Mouse (Mus musculus) heart, postnatal 0 days (tissue): ENCODE data around the gene Tmie. TPM values are rescaled to one million over a fixed set of nuclear protein-coding genes. Genes with fewer than 3 reads are reported as not detected.

Experiments
- ATAC-seq: fragments of 200-750 bp; cut with Nextera tagmentation; 2 replicates; pipeline ENCODE4 v1.8.0; 2017; ENCODE audit warnings: low read depth, moderate number of reproducible peaks, moderate library complexity; ENCODE audit not compliant: insufficient read depth
- DNase-seq: peaks from one replicate; pipeline ENCODE4 v3.0.0-alpha.2; 2016; ENCODE audit warnings: low spot score
- H3K27ac ChIP-seq: fragments of 300-500 bp; sonication (generic); 2 replicates; pipeline ENCODE4 v1.5.1; 2014; ENCODE audit warnings: low read depth, mild to moderate bottlenecking
- H3K27me3 ChIP-seq: fragments of 300-500 bp; sonication (generic); 2 replicates; pipeline ENCODE4 v1.6.1; 2014; ENCODE audit warnings: low read length, mixed read lengths; ENCODE audit not compliant: control insufficient read depth, insufficient read depth
- H3K36me3 ChIP-seq: fragments of 300-500 bp; sonication (generic); replicated peaks from 2 replicates; pipeline ENCODE4 v1.6.1; 2014; ENCODE audit warnings: low read length, mixed read lengths; ENCODE audit not compliant: control insufficient read depth, insufficient read depth
- H3K4me1 ChIP-seq: fragments of 300-500 bp; sonication (generic); 2 replicates; pipeline ENCODE4 v1.6.1; 2014; ENCODE audit warnings: antibody characterized with exemption; ENCODE audit not compliant: control insufficient read depth, insufficient read depth
- H3K4me2 ChIP-seq: fragments of 300-500 bp; sonication (generic); 2 replicates; pipeline ENCODE4 v1.6.1; 2014; ENCODE audit warnings: low read depth, mild to moderate bottlenecking, low read length, moderate library complexity
- H3K4me3 ChIP-seq: fragments of 300-500 bp; sonication (generic); 2 replicates; pipeline ENCODE4 v1.5.1; 2014; ENCODE audit warnings: low read depth, low read length
- H3K9ac ChIP-seq: fragments of 300-500 bp; sonication (generic); replicated peaks from 2 replicates; pipeline ENCODE4 v1.6.1; 2014; ENCODE audit warnings: low read depth, low read length, mixed read lengths
- H3K9me3 ChIP-seq: fragments of 300-500 bp; sonication (generic); replicated peaks from 2 replicates; pipeline ENCODE4 v1.6.1; 2016; ENCODE audit warnings: low read length; ENCODE audit not compliant: control insufficient read depth
- CTCF ChIP-seq: IDR thresholded peaks from 2 replicates; pipeline ENCODE4 v1.5.1; 2016; ENCODE audit warnings: antibody characterized with exemption, control low read depth, low read depth
- EP300 ChIP-seq: IDR thresholded peaks from 2 replicates; pipeline ENCODE4 v1.6.1; 2016; ENCODE audit warnings: antibody characterized with exemption, low read depth
- WGBS: fragments of 180-500 bp; shearing (Covaris S2); extraction: QIAGEN DNeasy Blood & Tissue Kit; methylation state at CpG from one replicate; pipeline ENCODE4 v1.1.7; 2014; 5-methylcytosine and 5-hydroxymethylcytosine counted together
- polyA plus RNA-seq: library from polyadenylated mRNA; unstranded; fragments of >200 nt; fragmentation: Nextera tagmentation; extraction: Ambion mirVana; gene quantifications from 2 replicates; pipeline ENCODE4 v1.2.1, GENCODE M21; 2015
- total RNA-seq: library from RNA; depleted of rRNA; stranded (reverse); fragments of >200 nt; gene quantifications from 2 replicates; pipeline ENCODE4 v1.2.3, GENCODE M21; 2014; ENCODE audit warnings: low replicate concordance

Gene Tmie
- total and polyA plus RNA-seq, 2 experiments from 2014 or later: 0.71 TPM; not detected in 1

GRCm38 (mm10) chr9:110893429-110893828 lies 13.5 kb upstream of the Tmie start:
- ATAC-seq (no peak), DNase-seq (no peak)
- TF ChIP-seq EP300 (no peak), CTCF (no peak)
- Histone ChIP-seq H3K27ac (no peak overlapping the region), H3K4me2 (no peak overlapping the region), H3K9ac (no peak overlapping the region), H3K36me3 (0 out of 2 replicates have a peak, but pooled peaks cover 15% of the 10 kb centered on the region), H3K9me3 (no peaks in the 10 kb centered on the region), H3K27me3 (peaks cover 4% of the 10 kb centered on the region; the same call in 1 of the 2 replicates), H3K4me1 (peaks cover 7% of the 10 kb centered on the region), H3K4me3 (no peak overlapping the region)
- WGBS: 80% methylated on average over 10 of the region's 10 CpGs

DNA sequence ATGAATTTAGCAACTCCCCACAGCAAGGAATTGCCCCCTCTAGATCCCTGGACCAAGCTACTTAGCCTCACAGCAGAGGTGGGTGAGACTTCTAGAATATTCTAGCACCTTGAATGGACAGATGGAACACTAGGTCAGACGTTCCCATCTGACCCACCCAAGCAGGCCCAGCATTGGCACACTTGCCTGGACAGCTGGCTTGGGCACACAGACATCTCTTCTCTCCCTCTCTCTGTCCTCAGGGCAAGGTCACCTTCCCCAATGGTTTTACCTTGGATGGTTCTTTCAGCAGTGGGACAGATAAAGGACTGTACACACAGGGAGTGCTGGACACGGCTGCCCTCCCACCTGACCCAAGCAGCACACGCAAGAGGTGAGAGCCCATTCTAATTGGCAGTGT lies 12.6 kb upstream of the Tmie start:
- 0 out of 2 replicates have a peak, but pooled peaks cover 15% of the 10 kb centered on the region for H3K36me3 ChIP-seq
- no peaks in the 10 kb centered on the region for H3K9me3 ChIP-seq
- ATAC-seq: no peak
- no peak for DNase-seq
- H3K9ac ChIP-seq: no peak overlapping the region
- WGBS: 65% methylated on average over 3 of the region's 3 CpGs
- no peak overlapping the region for H3K27ac ChIP-seq
- no peak for TF ChIP-seq EP300
- no peak for TF ChIP-seq CTCF
- no peak overlapping the region for H3K4me2 ChIP-seq
- no peak overlapping the region for H3K4me3 ChIP-seq
- H3K4me1 ChIP-seq: peaks cover 7% of the 10 kb centered on the region
- peaks cover 4% of the 10 kb centered on the region; the same call in 1 of the 2 replicates for H3K27me3 ChIP-seq

DNA sequence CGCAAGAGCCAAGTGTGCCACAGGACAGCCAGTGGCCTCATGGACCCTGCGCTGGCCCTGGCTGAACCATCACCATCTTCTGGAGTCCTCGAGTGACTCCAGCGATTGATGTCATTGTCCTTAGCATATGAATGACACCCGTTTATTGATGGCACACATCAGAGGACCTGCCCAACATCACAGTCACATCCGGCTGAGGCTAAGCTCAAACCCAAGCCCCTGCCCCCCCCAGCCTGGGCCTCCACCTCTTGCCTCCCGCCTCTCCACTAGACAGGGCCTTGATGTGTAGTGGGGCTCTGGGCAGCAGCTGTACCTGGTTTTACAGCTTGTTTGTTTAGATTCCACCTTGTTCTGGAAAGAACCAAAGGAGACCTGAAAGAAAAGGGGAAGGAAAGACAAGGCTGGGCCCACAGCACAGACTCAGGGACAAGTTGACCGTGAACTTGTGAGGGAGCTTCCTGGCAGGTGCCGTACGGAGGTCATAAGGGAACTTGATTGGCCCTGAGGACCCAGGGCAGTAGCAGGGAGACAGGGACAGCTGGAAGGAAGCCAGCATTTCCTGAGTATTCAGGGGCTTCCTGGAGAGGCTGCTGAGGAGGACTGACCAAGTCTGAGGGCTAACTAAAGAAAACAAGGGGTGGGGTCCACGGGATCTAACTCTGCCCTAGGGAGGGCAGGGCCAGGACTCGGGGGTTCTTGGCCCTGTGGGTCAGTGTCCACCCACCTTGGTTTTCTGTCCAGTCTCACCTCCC lies 11.3 kb upstream of the Tmie start:
- no peak overlapping the region for H3K4me3 ChIP-seq
- TF ChIP-seq CTCF: no peak
- no peak for TF ChIP-seq EP300
- peaks cover 7% of the 10 kb centered on the region for H3K4me1 ChIP-seq
- 0 out of 2 replicates have a peak, but pooled peaks cover 15% of the 10 kb centered on the region for H3K36me3 ChIP-seq
- WGBS: 67% methylated on average over 12 of the region's 12 CpGs
- H3K9ac ChIP-seq: no peak overlapping the region
- peaks cover 4% of the 10 kb centered on the region; the same call in 1 of the 2 replicates for H3K27me3 ChIP-seq
- DNase-seq: no peak
- H3K9me3 ChIP-seq: no peaks in the 10 kb centered on the region
- H3K4me2 ChIP-seq: no peak overlapping the region
- H3K27ac ChIP-seq: no peak overlapping the region
- no peak for ATAC-seq

DNA sequence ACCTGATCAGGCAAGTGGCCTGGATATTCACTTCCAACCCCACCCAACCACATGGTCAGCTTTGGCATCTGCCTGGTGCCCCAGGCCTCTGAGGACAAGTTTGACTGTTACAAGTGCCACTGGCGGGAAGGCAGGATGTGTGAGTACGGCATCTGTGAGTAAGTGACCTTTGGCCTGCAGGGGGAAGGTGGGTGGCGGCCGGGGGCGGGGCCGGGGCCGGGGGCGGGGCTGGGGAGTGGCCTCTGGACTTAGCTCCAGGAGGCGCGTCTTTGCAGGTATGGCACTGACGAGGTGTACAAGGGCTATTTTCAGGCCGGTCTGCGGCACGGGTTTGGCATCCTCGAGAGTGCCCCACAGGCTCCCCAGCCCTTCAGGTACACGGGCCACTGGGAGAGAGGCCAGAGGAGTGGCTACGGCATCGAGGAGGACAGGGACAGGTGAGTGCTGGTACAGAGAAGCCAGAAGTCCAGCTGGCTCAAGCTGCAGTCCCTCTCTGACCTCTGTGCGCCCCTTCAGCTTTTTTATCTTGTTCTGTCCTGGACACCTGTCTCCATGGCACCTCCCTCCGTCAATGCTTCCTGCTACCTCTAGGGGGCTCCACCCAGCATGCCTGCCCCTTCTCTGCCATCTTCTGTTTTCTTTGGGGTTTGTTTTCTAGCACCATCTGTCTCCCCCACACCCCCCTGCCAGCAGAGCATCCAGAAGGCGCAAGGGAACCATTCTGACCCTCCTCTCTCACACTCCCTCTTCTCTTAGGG lies 10.3 kb upstream of the Tmie start:
- H3K9me3 ChIP-seq: no peaks in the 10 kb centered on the region
- no peak for DNase-seq
- no peak overlapping the region for H3K4me2 ChIP-seq
- no peak overlapping the region for H3K4me3 ChIP-seq
- H3K4me1 ChIP-seq: peaks cover 7% of the 10 kb centered on the region
- no peak for TF ChIP-seq CTCF
- TF ChIP-seq EP300: no peak
- H3K36me3 ChIP-seq: 0 out of 2 replicates have a peak, but pooled peaks cover 12% of the 10 kb centered on the region
- no peak overlapping the region for H3K27ac ChIP-seq
- no peak; the same call in 1 of the 2 replicates for ATAC-seq
- H3K27me3 ChIP-seq: peaks cover 4% of the 10 kb centered on the region; the same call in 1 of the 2 replicates
- no peak overlapping the region for H3K9ac ChIP-seq
- WGBS: 19% methylated on average over 19 of the region's 21 CpGs

DNA sequence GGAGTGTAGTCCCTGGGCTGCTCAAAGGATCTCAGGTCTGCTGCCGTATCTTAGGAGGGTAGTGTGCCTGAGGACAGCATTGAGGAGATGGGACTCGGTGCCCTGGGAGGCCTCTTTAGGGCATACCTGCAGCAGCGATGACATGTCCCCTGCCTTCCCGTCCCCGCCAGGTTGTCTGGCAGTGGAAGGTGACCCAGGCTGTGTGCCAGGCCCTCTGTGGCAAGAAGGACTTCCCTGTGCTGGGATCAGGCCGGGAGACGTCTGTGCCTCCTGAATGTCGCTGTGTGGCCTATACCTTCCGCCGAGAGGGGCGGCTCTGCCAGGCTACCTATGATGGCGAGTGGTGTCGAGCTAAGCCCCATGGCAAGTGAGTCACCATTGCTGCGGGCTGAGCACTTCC lies 9.0 kb upstream of the Tmie start:
- H3K27me3 ChIP-seq: no peaks in the 10 kb centered on the region

More for the DNA sequence above, 9.0 kb upstream of the Tmie start:
- WGBS: 91% methylated on average over 14 of the region's 14 CpGs
- Histone ChIP-seq H3K4me2 (no peak overlapping the region), H3K9me3 (no peaks in the 10 kb centered on the region), H3K27ac (no peak overlapping the region), H3K4me3 (no peak overlapping the region), H3K36me3 (peaks cover 13% of the 10 kb centered on the region; the same call in 1 of the 2 replicates), H3K4me1 (peaks cover 7% of the 10 kb centered on the region), H3K9ac (no peak overlapping the region)
- no peak for TF ChIP-seq CTCF
- TF ChIP-seq EP300: no peak
- no peak for DNase-seq
- ATAC-seq: no peak
